Mouse (Mus musculus): ENCODE results near the gene Wdr76.
"Not testable (repeated sequence)": the region's sequence is repeated elsewhere in the genome, so short reads cannot be mapped to it uniquely, and the experiment has no call there.

Gene Wdr76

GRCm38 (mm10) chr2:121505942-121506882, at the start of gene Wdr76, which contains the start of gene Mfap1a:
Wdr76 (plus strand) TSS chr2:121506723.
Mfap1a (minus strand) TSS chr2:121506665.
- peak; percentile 79 to 85 for DNase-seq

- no peak for DNase-seq
Observed at GRCm38 (mm10) chr2:121460071-121460470, 46.5 kb upstream of the Wdr76 start.

- not testable (repeated sequence) for DNase-seq
Observed at GRCm38 (mm10) chr2:121468982-121469381, 37.5 kb upstream of the Wdr76 start.

DNA sequence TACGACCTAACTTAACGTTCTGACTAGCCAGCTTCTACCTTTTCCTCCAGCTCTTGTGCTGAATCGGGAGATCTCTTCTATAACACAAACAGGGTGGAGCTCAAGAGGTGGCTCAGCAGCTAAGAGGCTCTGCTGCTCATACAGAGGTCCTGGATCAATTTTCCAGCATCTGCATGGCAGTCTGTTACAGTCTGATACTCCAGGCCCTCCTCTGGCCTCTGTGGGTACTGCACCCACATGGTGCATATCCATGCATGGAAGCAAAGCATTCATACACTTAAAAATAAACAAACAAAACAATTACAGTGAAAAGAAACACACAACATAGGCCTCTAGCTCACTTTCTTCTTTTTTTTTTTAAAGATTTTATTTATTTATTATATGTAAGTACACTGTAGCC, 33.7 kb upstream of the Wdr76 start:
- DNase-seq = not testable (repeated sequence)

- peak; percentile 67 to 75 for DNase-seq
Observed at GRCm38 (mm10) chr2:121473301-121474179, 33.0 kb upstream of the Wdr76 start, which contains the start of gene Mfap1b. Mfap1b (minus strand) TSS chr2:121474067.

DNA sequence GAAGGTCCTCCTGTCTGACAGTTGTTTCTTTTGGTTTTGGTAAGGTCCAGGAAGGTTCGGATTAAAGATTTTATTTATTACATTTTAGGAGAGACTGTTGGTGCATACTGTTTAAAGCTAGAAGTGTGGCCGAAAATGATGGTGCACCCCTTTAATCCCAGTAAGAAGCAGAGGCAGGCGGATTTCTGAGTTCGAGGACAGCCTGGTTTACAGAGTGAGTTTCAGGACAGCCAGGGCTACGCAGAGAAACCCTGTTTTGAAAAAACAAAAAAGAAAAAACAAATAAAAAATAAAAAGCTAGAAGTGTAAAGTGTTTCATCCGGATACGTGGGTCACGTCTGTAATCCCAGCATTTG, 32.4 kb upstream of the Wdr76 start:
- no peak for DNase-seq

DNA sequence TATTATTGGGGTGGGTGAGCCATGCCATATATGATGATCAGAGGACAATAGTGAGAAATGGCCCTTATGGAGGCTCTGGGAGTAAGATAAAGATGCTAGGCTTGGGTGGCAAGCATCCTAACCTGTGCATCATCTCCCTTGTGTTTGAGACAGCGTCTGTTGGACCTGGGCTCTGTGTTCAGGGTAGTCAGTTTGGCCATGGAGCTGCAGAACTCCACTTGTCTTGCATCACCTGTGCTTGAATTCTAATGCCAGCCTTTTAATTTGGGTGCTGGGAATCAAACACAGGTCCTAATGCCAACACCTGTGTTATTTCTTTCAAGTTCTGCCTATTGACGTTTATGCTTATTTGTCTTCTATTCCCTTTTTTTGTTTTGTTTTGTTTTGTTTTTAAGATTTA, 31.2 kb upstream of the Wdr76 start:
- DNase-seq = not testable (repeated sequence)

DNA sequence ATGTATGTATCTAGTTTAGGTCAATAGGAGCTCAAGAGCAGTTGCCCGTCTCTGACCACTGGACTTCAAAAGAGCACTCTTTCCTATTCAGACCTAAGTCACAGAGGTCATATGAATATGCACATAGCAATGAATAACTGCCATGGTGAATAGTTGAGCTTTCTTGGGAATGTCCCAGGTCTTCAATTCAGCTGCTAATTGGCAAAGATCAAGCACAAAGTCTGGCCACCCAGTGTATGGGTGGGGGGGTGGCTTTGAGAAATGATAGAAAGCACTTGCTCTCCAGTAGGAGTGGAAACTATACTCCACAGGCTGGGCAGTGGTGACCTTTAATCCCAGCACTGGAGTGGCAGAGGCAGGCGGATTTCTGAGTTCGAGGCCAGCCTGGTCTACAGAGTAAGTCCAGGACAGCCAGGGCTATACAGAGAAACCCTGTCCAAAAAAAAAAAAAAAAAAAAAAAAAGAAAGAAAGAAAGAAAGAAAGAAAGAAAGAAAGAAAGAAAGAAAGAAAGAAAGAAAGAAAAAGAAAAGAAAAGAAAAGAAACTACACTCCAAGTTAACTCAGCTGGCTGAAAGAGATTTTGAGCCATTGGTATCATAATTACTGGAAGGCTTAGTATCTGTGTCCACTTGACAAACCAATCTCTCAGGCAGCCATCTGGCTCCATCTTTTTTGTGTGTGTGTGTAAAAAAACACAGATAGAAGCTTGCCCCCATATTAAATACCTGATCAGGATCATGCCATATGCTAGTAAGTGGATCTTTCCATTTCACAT, 28.8 kb upstream of the Wdr76 start:
- no peak for DNase-seq

- DNase-seq = peak; percentile 33 to 37
Observed at GRCm38 (mm10) chr2:121480498-121480897, 26.0 kb upstream of the Wdr76 start.

- not testable (repeated sequence) for DNase-seq
Observed at GRCm38 (mm10) chr2:121480916-121481315, 25.6 kb upstream of the Wdr76 start.

GRCm38 (mm10) chr2:121483576-121483975, 22.9 kb upstream of the Wdr76 start:
- DNase-seq = no peak

GRCm38 (mm10) chr2:121484403-121484802, 22.1 kb upstream of the Wdr76 start:
- DNase-seq = not testable (repeated sequence)

DNA sequence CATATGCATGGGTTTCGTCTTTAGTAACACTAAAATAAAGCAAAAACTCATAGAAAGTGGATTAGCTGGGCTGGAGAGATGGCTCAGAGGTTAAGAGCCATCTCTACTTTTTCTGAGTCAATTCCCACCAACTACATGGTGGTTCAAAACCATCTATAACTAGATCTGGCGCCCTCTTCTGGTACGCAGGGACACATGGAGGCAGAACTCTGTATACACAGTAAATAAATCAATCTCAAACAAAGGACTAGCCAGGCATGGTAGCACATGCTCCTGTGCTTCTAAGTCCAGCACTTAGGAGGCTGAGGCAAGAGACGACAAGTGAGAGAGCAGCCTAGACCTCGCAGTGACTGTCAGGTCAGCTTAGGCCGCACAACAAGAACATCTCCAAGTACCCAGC, 5.0 kb upstream of the Wdr76 start:
- not testable (repeated sequence) for DNase-seq

GRCm38 (mm10) chr2:121507173-121507950, 839 bp downstream of the Wdr76 start:
- no peak for DNase-seq

GRCm38 (mm10) chr2:121507951-121508330, 1.4 kb downstream of the Wdr76 start:
- DNase-seq = no peak

DNA sequence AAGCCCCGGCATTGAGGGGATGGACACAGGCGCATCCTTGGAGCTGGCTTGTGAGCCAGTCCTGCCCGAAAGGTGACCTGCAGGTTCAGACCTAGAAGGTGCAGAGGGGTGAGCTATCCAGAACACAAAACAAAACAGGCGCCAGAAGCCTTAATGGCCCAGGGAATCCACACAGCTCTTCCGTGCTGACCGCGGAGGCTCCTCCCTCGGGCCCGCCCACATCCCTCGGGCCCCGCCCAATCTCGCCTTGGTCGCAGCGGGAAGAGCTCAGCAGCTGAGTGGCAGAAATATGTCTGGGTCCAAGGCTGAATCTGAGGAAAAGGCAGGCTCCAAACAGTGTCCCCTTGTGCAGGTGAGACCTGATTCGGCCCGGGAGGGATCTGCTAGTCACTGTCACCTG, 3.1 kb downstream of the Wdr76 start:
- peak; percentile 28 to 47 for DNase-seq

DNA sequence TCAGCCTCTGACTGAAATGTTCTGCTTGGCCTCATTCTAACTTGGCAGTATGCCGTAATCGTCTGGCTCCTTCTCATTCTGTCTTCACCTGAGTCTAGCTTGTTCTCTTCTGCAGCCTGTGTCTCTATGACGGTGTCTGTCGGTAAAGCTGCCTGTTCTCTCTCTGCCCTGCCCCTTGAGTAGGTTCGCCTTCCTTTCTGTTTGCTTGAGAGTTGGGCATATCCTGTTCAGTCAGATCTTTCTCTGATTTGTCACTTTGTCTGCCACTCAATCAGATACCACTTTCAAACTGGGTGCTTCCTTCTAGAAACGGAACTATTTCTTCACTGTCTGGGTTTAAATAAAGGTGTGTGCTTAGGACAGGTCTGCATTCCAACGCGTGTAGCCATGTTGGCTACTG, 4.9 kb downstream of the Wdr76 start:
- no peak for DNase-seq

GRCm38 (mm10) chr2:121512991-121513765, 6.7 kb downstream of the Wdr76 start:
- not testable (repeated sequence) for DNase-seq

- no peak for DNase-seq
Observed at GRCm38 (mm10) chr2:121514211-121514610, 7.7 kb downstream of the Wdr76 start.

DNA sequence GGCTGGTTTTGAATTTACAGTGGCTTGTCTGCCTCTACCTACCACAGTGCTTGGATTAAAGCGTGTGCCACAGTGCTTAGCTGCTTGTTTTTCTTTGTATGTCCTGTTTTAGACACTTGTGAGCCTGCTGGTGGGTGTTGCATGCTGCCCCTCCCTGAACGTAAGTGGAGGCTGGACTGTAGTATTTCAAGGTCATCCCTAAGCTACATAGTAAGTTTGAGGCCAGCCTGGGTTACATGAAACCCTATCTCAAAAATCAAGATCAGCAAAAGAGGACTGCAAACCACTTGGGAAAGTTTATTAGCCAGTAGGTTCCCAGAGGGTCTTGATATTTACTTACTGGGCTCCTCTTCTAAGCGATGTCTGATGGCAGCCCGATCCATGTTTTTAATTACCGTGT, 11.6 kb downstream of the Wdr76 start:
- no peak for DNase-seq

DNA sequence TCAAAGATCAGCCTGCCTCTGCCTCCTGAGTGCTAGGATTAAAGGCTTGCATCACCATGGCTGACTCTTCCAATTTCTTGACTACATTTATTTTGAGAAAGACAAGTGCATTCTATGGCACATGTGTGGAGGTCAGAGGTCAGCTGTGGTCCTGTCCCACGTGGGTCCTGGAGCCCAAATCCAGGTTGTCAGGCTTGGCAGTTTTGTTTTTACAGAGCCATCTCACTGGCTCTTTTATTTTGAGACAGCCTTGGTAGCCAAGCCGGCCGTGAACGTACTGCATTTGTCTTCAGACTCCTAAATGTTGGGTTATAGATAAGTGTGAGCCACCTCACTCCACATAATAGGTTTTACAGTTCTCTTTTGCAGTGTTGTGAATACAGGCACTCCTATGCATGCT, 12.2 kb downstream of the Wdr76 start:
- not testable (repeated sequence) for DNase-seq
